Mouse (Mus musculus) testis, adult 2 months (tissue): ENCODE measurements around the gene Hoxb5.

ENCODE experiments used
- CTCF ChIP-seq: fragments of 200-500 bp; IDR thresholded peaks from 2 replicates; pipeline ENCODE4 v1.5.1; 2012; ENCODE audit warnings: low read depth, mild to moderate bottlenecking, inconsistent platforms, low read length, moderate library complexity; ENCODE audit not compliant: control insufficient read depth, insufficient read depth, insufficient replicate concordance
- POLR2A ChIP-seq: fragments of 200-500 bp; IDR thresholded peaks from 2 replicates; pipeline ENCODE4 v1.6.1; 2012; ENCODE audit warnings: low read depth, mild to moderate bottlenecking, inconsistent platforms, low read length, moderate library complexity; ENCODE audit not compliant: control insufficient read depth

GRCm38 (mm10) chr11:96279421-96280233 lies 23.5 kb upstream of the Hoxb5 start:
- TF ChIP-seq CTCF: no peak
- no peak for TF ChIP-seq POLR2A
